Mouse (Mus musculus): Measurements from ENCODE around the gene H2al2c. TPM values are rescaled to one million over a fixed set of nuclear protein-coding genes. Genes with fewer than 3 reads are reported as not detected.
"Not testable (repeated sequence)": the region's sequence is repeated elsewhere in the genome, so short reads cannot be mapped to it uniquely, and the experiment has no call there.

H2al2c gene
- not detected for polyA plus RNA-seq (2017; shearing (Covaris generic))

GRCm38 (mm10) chrY:2598799-2599198, at the start of gene H2al2c:
H2al2c (plus strand) TSS chrY:2599099.
- ATAC-seq, result not testable (repeated sequence)

Other genes starting within 250 kb of the H2al2c start
- not detected for gene Sry, start 64.6 kb downstream of the H2al2c start, polyA plus RNA-seq (2017; shearing (Covaris generic))
- gene H2al2b, start 121.6 kb downstream of the H2al2c start, polyA plus RNA-seq (2017; shearing (Covaris generic)), result not detected
- not detected for gene Gm4064, start 197.1 kb downstream of the H2al2c start, polyA plus RNA-seq (2017; shearing (Covaris generic))
- gene Rbmy, start 231.6 kb downstream of the H2al2c start, polyA plus RNA-seq (2017; shearing (Covaris generic)), result not detected
- gene Gm10256, start 231.6 kb downstream of the H2al2c start, polyA plus RNA-seq (2017; shearing (Covaris generic)), result not detected

Measured in CD4-positive, CD25-positive, alpha-beta regulatory T cell, adult 4 months (primary cell).